Mouse (Mus musculus) hindbrain, embryonic 16.5 days (tissue): ENCODE measurements around the gene Pias1. TPM values are rescaled to one million over a fixed set of nuclear protein-coding genes. Genes with fewer than 3 reads are reported as not detected.
"Not testable (repeated sequence)": the region's sequence is repeated elsewhere in the genome, so short reads cannot be mapped to it uniquely, and the experiment has no call there.

Experiments used
- ATAC-seq: fragments of 200-750 bp; cut with Nextera tagmentation; 2 replicates; pipeline ENCODE4 v1.8.0; 2017; ENCODE audit warnings: moderate TSS enrichment, moderate library complexity
- H3K27ac ChIP-seq: fragments of 300-500 bp; sonication (generic); 2 replicates; pipeline ENCODE4 v1.5.1; 2014; ENCODE audit warnings: low read depth, mild to moderate bottlenecking, control low read depth, low read length, moderate library complexity
- H3K27me3 ChIP-seq: fragments of 300-500 bp; sonication (generic); replicated peaks from 2 replicates; pipeline ENCODE4 v1.6.1; 2014; ENCODE audit warnings: low read length; ENCODE audit not compliant: control insufficient read depth, insufficient read depth
- H3K36me3 ChIP-seq: fragments of 300-500 bp; sonication (generic); 2 replicates; pipeline ENCODE4 v1.6.1; 2014; ENCODE audit warnings: mild to moderate bottlenecking, low read length, moderate library complexity, mixed read lengths; ENCODE audit not compliant: control insufficient read depth, insufficient read depth
- H3K4me1 ChIP-seq: fragments of 300-500 bp; sonication (generic); 2 replicates; pipeline ENCODE4 v1.6.1; 2014; ENCODE audit warnings: low read depth, low read length; ENCODE audit not compliant: control insufficient read depth, insufficient read depth
- H3K4me2 ChIP-seq: fragments of 300-500 bp; sonication (generic); 2 replicates; pipeline ENCODE4 v1.6.1; 2014; ENCODE audit warnings: mild to moderate bottlenecking, low read length, control low read depth, moderate library complexity
- H3K4me3 ChIP-seq: fragments of 300-500 bp; sonication (generic); 2 replicates; pipeline ENCODE4 v1.5.1; 2014; ENCODE audit warnings: mild to moderate bottlenecking, low read length, control low read depth, moderate library complexity
- H3K9ac ChIP-seq: fragments of 300-500 bp; sonication (generic); 2 replicates; pipeline ENCODE4 v1.6.1; 2014; ENCODE audit warnings: low read depth, mild to moderate bottlenecking, control low read depth, low read length, moderate library complexity
- H3K9me3 ChIP-seq: fragments of 300-500 bp; sonication (generic); 2 replicates; pipeline ENCODE4 v1.6.1; 2014; ENCODE audit warnings: mild to moderate bottlenecking, low read length, moderate library complexity; ENCODE audit not compliant: control insufficient read depth
- WGBS: fragments of 180-500 bp; shearing (Covaris S2); extraction: QIAGEN DNeasy Blood & Tissue Kit; methylation state at CpG from one replicate; pipeline ENCODE4 v1.1.7; 2014; 5-methylcytosine and 5-hydroxymethylcytosine counted together
- polyA plus RNA-seq: library from polyadenylated mRNA; unstranded; fragments of >200 nt; fragmentation: Nextera tagmentation; extraction: Ambion mirVana; gene quantifications from 2 replicates; pipeline ENCODE4 v1.2.1, GENCODE M21; 2015

The Pias1 gene
- polyA plus RNA-seq, 1 experiment from 2014 or later: 53.6 TPM

DNA sequence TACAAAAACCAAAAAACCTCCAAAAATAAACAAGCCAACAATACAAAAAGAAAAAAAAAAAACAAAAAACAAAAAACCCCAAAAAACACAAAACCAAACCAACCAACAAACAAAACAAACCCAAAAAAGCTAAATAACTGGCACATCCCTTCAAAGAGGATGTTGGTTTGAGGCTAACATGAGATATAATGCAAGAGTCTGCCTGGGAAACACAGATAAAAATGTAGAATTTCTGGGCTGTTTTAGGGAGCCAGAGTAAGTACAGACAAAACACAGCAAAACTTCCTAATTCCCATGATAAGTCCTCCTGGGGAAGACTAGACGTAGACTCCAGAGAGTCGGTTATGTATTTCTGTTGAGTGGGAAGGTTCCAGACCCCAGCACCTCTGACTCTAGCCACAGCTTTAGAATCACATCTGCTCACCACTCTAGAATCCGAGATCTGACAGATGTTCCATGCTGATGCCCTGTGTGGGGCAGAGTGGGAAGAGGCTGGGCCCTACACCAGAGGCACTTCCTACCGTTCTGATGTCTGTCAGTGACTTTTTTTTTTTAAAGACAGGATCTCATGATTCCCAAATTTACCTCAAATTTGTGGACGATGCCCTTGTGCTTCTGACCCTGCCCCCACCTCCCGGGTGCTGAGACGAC, 110.6 kb downstream of the Pias1 start:
- Histone ChIP-seq H3K4me3 (no peak overlapping the region), H3K9ac (no peak overlapping the region), H3K27ac (no peak overlapping the region), H3K4me2 (no peak overlapping the region), H3K4me1 (no peaks in the 10 kb centered on the region), H3K36me3 (peaks cover 7% of the 10 kb centered on the region; the same call in 1 of the 2 replicates), H3K27me3 (no peaks in the 10 kb centered on the region), H3K9me3 (no peaks in the 10 kb centered on the region)
- ATAC-seq: no peak
- WGBS: 87% methylated on average over 7 of the region's 7 CpGs

GRCm38 (mm10) chr9:62870728-62871127, 117.0 kb downstream of the Pias1 start:
- Histone ChIP-seq H3K36me3 (no peaks in the 10 kb centered on the region), H3K27me3 (no peaks in the 10 kb centered on the region), H3K4me2 (no peak overlapping the region), H3K27ac (no peak overlapping the region), H3K4me1 (no peaks in the 10 kb centered on the region), H3K4me3 (no peak overlapping the region), H3K9ac (no peak overlapping the region), H3K9me3 (no peaks in the 10 kb centered on the region)
- ATAC-seq: no peak

DNA sequence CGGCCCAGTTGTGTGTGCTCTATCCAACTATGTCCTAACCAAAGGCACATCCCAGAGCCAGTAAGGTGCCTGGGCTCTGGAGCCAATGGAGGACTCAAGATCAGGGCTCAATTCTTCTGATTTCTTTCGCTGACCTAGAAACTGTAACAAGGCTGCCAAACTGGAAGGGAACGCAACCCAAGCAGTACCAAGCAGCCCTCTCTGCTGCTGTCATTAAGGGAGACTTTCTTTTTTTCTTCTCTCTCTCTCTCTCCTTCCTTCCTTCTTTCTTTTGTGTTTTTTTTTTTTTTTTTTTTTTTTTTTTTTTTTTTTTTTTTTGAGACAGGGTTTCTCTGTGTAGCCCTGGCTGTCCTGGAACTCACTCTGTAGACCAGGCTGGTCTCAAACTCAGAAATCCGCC, 118.5 kb downstream of the Pias1 start:
- not testable (repeated sequence) for ATAC-seq, H3K27me3 ChIP-seq, H3K27ac ChIP-seq, H3K9me3 ChIP-seq, H3K4me2 ChIP-seq, H3K9ac ChIP-seq, H3K36me3 ChIP-seq, H3K4me3 ChIP-seq, H3K4me1 ChIP-seq
- 92% methylated on average over 4 of the region's 4 CpGs for WGBS

DNA sequence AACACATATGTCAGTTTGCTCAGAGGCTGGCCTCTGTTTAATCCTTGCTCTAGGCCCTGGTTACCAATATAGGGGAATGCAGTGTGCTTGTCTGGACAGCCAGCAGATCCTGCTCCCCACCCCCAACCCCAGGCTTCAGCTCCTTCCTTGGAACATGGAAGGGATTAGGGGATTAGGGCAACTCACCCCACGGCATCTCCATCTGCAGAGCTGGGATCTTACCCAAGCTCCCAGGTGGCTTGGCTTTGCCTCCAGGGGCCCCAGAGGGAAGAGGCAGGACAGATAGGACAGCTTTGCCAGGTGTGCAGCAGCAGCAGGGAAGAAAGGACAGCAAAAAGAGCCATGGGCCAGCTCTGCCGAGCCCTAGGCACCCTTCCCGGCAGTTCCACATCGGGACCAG, 126.9 kb downstream of the Pias1 start:
- Histone ChIP-seq H3K4me1 (peaks cover 11% of the 10 kb centered on the region), H3K36me3 (no peaks in the 10 kb centered on the region), H3K4me2 (no peak overlapping the region), H3K4me3 (no peak overlapping the region), H3K27ac (no peak overlapping the region), H3K27me3 (no peaks in the 10 kb centered on the region), H3K9ac (no peak overlapping the region), H3K9me3 (no peaks in the 10 kb centered on the region)
- ATAC-seq: no peak
- 76% methylated on average over 4 of the region's 4 CpGs for WGBS

GRCm38 (mm10) chr9:62860102-62860501, 127.6 kb downstream of the Pias1 start:
- not testable (repeated sequence) for H3K27ac ChIP-seq, ATAC-seq, H3K9me3 ChIP-seq, H3K36me3 ChIP-seq, H3K9ac ChIP-seq, H3K4me3 ChIP-seq, H3K4me2 ChIP-seq, H3K27me3 ChIP-seq
- 64% methylated on average over 6 of the region's 7 CpGs for WGBS
- H3K4me1 ChIP-seq: peaks cover 11% of the 10 kb centered on the region

DNA sequence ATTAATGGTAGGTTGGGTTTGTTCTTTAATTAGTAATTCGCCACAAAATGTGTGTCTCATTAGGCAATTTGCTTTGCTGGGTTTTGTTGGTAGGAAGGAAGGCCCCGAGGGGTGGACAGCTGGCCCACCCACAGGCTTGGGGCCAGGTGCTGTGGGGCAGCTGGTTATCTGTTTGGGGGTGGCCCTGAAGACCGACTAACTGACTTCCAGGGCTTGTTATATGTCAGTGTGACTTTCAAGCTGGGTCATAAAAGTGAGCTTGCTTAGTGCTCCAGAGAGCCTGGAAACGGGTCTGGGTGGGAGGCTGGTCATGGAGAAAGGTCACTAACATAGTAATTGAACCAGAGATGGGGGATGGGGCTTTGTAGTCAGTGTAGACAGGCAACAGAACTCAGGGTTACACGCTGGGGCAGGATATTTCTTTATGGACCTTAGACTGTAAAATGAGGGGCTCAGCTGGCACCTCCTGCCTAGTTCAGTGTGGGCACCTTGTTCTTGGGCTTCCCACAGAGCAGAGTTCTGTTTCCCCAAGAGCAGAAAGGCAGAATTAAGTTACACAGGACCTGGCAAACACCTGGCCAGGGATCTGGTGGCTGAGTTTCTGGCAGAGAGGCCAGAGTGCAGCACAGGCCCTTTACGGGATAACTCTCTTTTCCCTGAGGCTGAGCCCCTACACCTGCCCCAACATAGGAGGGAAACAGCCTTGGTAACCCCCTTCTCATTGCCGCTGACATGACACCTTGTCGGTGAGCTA, 129.3 kb downstream of the Pias1 start:
- Histone ChIP-seq H3K36me3 (no peaks in the 10 kb centered on the region), H3K4me3 (no peak overlapping the region), H3K9me3 (no peaks in the 10 kb centered on the region), H3K4me2 (peak overlapping the region; percentile 37), H3K9ac (peak overlapping the region; percentile 13; the same call in 1 of the 2 replicates), H3K27ac (peak overlapping the region; percentile 36), H3K4me1 (peaks cover 11% of the 10 kb centered on the region), H3K27me3 (no peaks in the 10 kb centered on the region)
- no peak for ATAC-seq
- 40% methylated on average over 8 of the region's 8 CpGs for WGBS

DNA sequence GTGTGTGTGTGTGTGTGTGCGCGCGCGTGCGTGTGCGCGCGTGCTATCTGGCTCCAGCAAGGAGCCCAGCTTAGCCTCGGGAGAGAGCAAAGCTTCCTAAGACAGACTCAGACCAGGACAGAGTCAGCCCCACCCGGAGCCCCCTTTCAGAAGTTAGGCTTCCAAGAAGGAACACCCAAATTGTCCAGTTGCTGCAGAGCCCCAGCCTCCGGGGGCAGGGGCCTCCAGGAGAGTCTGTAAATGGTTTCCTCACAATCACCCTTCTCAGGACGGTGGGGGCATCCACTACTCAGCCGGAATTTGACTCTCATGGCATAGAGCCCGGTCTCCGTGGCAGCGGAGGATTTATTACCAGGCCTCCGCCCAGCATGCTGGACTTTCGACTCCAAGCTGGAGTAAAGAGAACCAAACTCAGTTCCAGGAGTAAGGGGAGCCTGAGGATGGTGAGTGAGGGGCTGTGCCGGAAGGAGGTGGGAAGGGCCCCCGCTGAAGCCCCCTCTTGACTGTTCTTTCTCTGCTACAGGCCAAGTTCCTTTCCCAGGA, 129.9 kb downstream of the Pias1 start, which contains the start of gene Calml4:
Gene Calml4 (plus strand): TSS at position 362 of the 543 bp plus-strand sequence.
- WGBS: 39% methylated on average over 19 of the region's 20 CpGs
- Histone ChIP-seq H3K27me3 (no peaks in the 10 kb centered on the region), H3K36me3 (no peaks in the 10 kb centered on the region), H3K9me3 (no peaks in the 10 kb centered on the region), H3K27ac (peak within 1 kb of the TSS; percentile 36), H3K4me3 (no peak within 1 kb of the TSS), H3K4me1 (peaks cover 11% of the 10 kb centered on the region), H3K9ac (peak within 1 kb of the TSS; percentile 13; the same call in 1 of the 2 replicates), H3K4me2 (peak within 1 kb of the TSS; percentile 37)
- ATAC-seq: peak; percentile 69

DNA sequence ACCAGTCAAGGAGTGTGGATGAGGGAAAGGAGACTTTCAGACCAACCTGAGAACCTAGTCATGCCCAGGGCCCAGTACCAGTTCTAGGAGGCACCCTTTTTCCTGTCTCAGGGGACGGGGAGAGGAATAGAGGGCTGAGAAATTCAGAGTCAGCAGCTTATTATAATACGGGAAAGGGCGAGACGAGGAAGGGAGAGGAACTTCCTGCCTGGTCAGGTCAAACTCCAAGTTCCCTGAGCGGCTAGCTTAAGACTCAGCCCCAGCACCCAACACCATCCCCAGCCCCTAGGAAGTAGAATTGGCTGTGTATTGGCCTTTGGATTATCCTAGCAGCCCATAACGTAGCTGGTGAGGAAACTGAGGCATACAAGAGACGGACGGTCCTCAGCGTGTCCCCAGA, 130.5 kb downstream of the Pias1 start:
- no peak for ATAC-seq
- H3K27me3 ChIP-seq: no peaks in the 10 kb centered on the region
- no peak overlapping the region for H3K4me2 ChIP-seq
- WGBS: 86% methylated on average over 9 of the region's 9 CpGs
- H3K27ac ChIP-seq: no peak overlapping the region
- H3K9ac ChIP-seq: no peak overlapping the region
- H3K4me1 ChIP-seq: peaks cover 11% of the 10 kb centered on the region
- no peak overlapping the region for H3K4me3 ChIP-seq
- H3K36me3 ChIP-seq: no peaks in the 10 kb centered on the region
- H3K9me3 ChIP-seq: no peaks in the 10 kb centered on the region

GRCm38 (mm10) chr9:62854483-62854882, 133.2 kb downstream of the Pias1 start:
- Histone ChIP-seq H3K36me3 (no peaks in the 10 kb centered on the region), H3K4me3 (no peak overlapping the region), H3K9me3 (no peaks in the 10 kb centered on the region), H3K27me3 (no peaks in the 10 kb centered on the region), H3K4me1 (peaks cover 11% of the 10 kb centered on the region), H3K9ac (no peak overlapping the region), H3K4me2 (no peak overlapping the region), H3K27ac (no peak overlapping the region)
- no peak for ATAC-seq
- 55% methylated on average over 4 of the region's 4 CpGs for WGBS
